8 mouse cellular contexts compared by ENCODE assay signal in the genomic region with DNA sequence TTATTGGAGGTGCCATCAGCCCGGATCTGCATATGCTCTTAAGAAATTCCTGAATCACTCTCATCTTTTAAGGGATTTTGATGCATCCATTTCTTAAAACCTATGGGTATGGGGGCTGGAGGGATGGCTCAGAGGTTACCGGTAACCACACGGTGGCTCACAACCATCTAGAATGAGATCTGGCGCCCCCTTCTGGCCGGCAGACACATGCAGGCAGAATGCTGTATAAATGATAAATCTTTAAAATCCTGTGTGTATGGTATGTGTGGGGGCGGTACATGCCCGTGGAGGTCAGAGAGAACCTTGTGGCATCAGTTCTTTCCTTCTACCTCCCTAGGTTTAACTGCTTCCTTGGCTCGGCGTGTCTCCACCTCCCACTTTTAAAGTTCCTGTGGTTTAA. TPM values are rescaled to one million over a fixed set of nuclear protein-coding genes. Genes with fewer than 3 reads are reported as not detected.
DNase-seq lines count a peak whose midpoint lies in the region; ATAC-seq and TF ChIP-seq lines count a peak whose summit lies in the region.

No protein-coding gene starts in this region.

- no peak for TF ChIP-seq POLR2A in heart, adult 2 months (IDR thresholded peaks at IDR 0.05; ENCODE audit: insufficient read depth, low read depth, low read length)
- no peak for TF ChIP-seq POLR2A in testis, adult 2 months (IDR thresholded peaks at IDR 0.05; ENCODE audit: control insufficient read depth, low read depth, low read length)

- H3K36me3 ChIP-seq in heart, adult 2 months (ENCODE audit: control insufficient read depth, insufficient read depth, low read length): no peaks in the 10 kb centered on the region
- H3K36me3 ChIP-seq in heart, embryonic 11.5 days (ENCODE audit: control insufficient read depth, insufficient read depth, low read length): no peaks in the 10 kb centered on the region
- no peaks in the 10 kb centered on the region for H3K36me3 ChIP-seq in forebrain, postnatal 0 days (ENCODE audit: insufficient read depth)
- no peaks in the 10 kb centered on the region; the same call in 1 of the 2 replicates for H3K36me3 ChIP-seq in testis, adult 2 months (ENCODE audit: control insufficient read depth, insufficient read depth, low read length)

- H3K9ac ChIP-seq in heart, adult 2 months (ENCODE audit: low read depth, low read length): no peak overlapping the region
- H3K9ac ChIP-seq in heart, embryonic 11.5 days (ENCODE audit: low read depth, low read length): no peak overlapping the region
- no peak overlapping the region for H3K9ac ChIP-seq in forebrain, postnatal 0 days

- no peaks in the 10 kb centered on the region for H3K27me3 ChIP-seq in heart, adult 2 months (ENCODE audit: control insufficient read depth, insufficient read depth, low read length)
- H3K27me3 ChIP-seq in heart, embryonic 11.5 days (ENCODE audit: control insufficient read depth, insufficient read depth, low read length): peaks cover 4% of the 10 kb centered on the region; the same call in 1 of the 2 replicates
- H3K27me3 ChIP-seq in forebrain, postnatal 0 days (ENCODE audit: insufficient read depth, low read length): no peaks in the 10 kb centered on the region
- H3K27me3 ChIP-seq in testis, adult 2 months (ENCODE audit: control insufficient read depth, insufficient read depth, low read length): no peaks in the 10 kb centered on the region

- H3K4me3 ChIP-seq in heart, adult 2 months: no peak overlapping the region
- H3K4me3 ChIP-seq in heart, embryonic 11.5 days (ENCODE audit: low read depth, low read length): no peak overlapping the region
- no peak overlapping the region for H3K4me3 ChIP-seq in forebrain, postnatal 0 days (ENCODE audit: low read depth, low read length)
- H3K4me3 ChIP-seq in testis, adult 2 months (ENCODE audit: control insufficient read depth, low read depth, low read length): peak overlapping the region; percentile 77

- no peak overlapping the region for H3K27ac ChIP-seq in heart, adult 2 months
- H3K27ac ChIP-seq in heart, embryonic 11.5 days (ENCODE audit: low read depth, low read length): no peak overlapping the region
- H3K27ac ChIP-seq in forebrain, postnatal 0 days (ENCODE audit: low read depth, low read length): no peak overlapping the region
- H3K27ac ChIP-seq in testis, adult 2 months (ENCODE audit: control insufficient read depth, insufficient read depth, low read depth, low read length): no peak overlapping the region

- peak; percentile 92 for TF ChIP-seq CTCF in heart, adult 2 months (IDR thresholded peaks at IDR 0.05)
- peak; percentile 78 for TF ChIP-seq CTCF in forebrain, postnatal 0 days (IDR thresholded peaks at IDR 0.05; ENCODE audit: low read depth)
- peak; percentile 80; the same call in 1 of the 2 replicates for TF ChIP-seq CTCF in testis, adult 2 months (IDR thresholded peaks at IDR 0.05; ENCODE audit: control insufficient read depth, insufficient read depth, insufficient replicate concordance, low read depth, low read length)

- no peaks in the 10 kb centered on the region for H3K9me3 ChIP-seq in heart, embryonic 11.5 days (replicated peaks; ENCODE audit: control insufficient read depth, low read length)
- no peaks in the 10 kb centered on the region for H3K9me3 ChIP-seq in forebrain, postnatal 0 days (ENCODE audit: low read length)

- no peak overlapping the region for H3K4me2 ChIP-seq in heart, embryonic 11.5 days
- H3K4me2 ChIP-seq in forebrain, postnatal 0 days (ENCODE audit: low read depth): no peak overlapping the region

- H3K79me2 ChIP-seq in heart, adult 2 months (replicated peaks; ENCODE audit: control insufficient read depth, insufficient read depth, low read length): no peaks in the 10 kb centered on the region

- H3K4me1 ChIP-seq in heart, adult 2 months (ENCODE audit: control insufficient read depth, insufficient read depth, low read length): no peaks in the 10 kb centered on the region
- H3K4me1 ChIP-seq in heart, embryonic 11.5 days (ENCODE audit: control insufficient read depth, insufficient read depth, low read length): no peaks in the 10 kb centered on the region; the same call in 1 of the 2 replicates
- no peaks in the 10 kb centered on the region for H3K4me1 ChIP-seq in forebrain, postnatal 0 days (ENCODE audit: insufficient read depth)
- peaks cover 2% of the 10 kb centered on the region for H3K4me1 ChIP-seq in testis, adult 2 months (ENCODE audit: control insufficient read depth, insufficient read depth, low read length)

- intact Hi-C loops in heart, adult 2 months (cut with DNase I): loop anchor here (5.0 kb wide), 1 partner anchor 87 kb away; no protein-coding TSS in a partner anchor

- no peak for TF ChIP-seq EP300 in heart, adult 2 months (IDR thresholded peaks at IDR 0.05; ENCODE audit: insufficient read depth, low read depth, low read length)

- peak; percentile 43 to 71 for DNase-seq in heart, adult 2 months
- peak; percentile 13 for DNase-seq in c-Kit-negative CD71-positive TER-119-positive erythroid progenitor cells, embryonic 14.5 days (ENCODE audit: low read depth, low spot score)
- DNase-seq in forebrain, postnatal 0 days: peak; percentile 68
- peak; percentile 80 to 86 for DNase-seq in left cerebral cortex, adult 18-20 months (ENCODE audit: low spot score in 2 of 2)
- DNase-seq in naive thymus-derived CD4-positive, alpha-beta T cell, adult 2 months (ENCODE audit: low read depth): peak; percentile 83

- WGBS in heart, adult 2 months: 14% methylated on average over 9 of the region's 9 CpGs
- WGBS in heart, embryonic 11.5 days (ENCODE audit: insufficient replicate concordance): 14% methylated on average over 9 of the region's 9 CpGs
- WGBS in forebrain, postnatal 0 days: 13% methylated on average over 9 of the region's 9 CpGs

- no peak for ATAC-seq in heart, embryonic 11.5 days (replicated peaks; ENCODE audit: insufficient number of reproducible peaks, low FRiP score, low TSS enrichment)
- ATAC-seq in CD4-positive, CD25-positive, alpha-beta regulatory T cell, adult 4 months: peak; percentile 49
- peak; percentile 61 for ATAC-seq in forebrain, postnatal 0 days

RNA-seq across cellular contexts. Expression of a gene that starts 2.4 kb away (rescaled TPM):
- total RNA-seq in heart, adult 2 months (2021): under 1 TPM; 0.11 to 0.16 TPM
- polyA plus RNA-seq in heart, adult 2 months (2012; rRNA removed): 0.15 and 0.37 TPM in 2 replicates
- 0.23 and 0.37 TPM in 2 replicates for polyA plus RNA-seq in heart, embryonic 11.5 days (2014; fragmentation: Nextera tagmentation; extraction: Ambion mirVana)
- not detected for polyA plus RNA-seq in CD4-positive, CD25-positive, alpha-beta regulatory T cell, adult 4 months (2017; shearing (Covaris generic))
- 6.1 and 8.2 TPM in 2 replicates for total RNA-seq in forebrain, postnatal 0 days (2014; rRNA removed)
- 5.6 and 10.5 TPM in 2 replicates for polyA plus RNA-seq in forebrain, postnatal 0 days (2015; fragmentation: Nextera tagmentation; extraction: Ambion mirVana)
- total RNA-seq in left cerebral cortex, adult 18-20 months (2021): 10 to 100 TPM in 1 of 2 experiments, 1 to 10 TPM in 1; 9.5 to 10.5 TPM
- 158 and 181 TPM in 2 replicates for polyA plus RNA-seq in testis, adult 2 months (2012; rRNA removed)

RNA-seq across cellular contexts. Expression of a gene that starts 17.6 kb away (rescaled TPM):
- 1 to 10 TPM; 5.1 to 5.8 TPM for total RNA-seq in heart, adult 2 months (2021)
- polyA plus RNA-seq in heart, adult 2 months (2012; rRNA removed): 3.2 and 4.8 TPM in 2 replicates
- polyA plus RNA-seq in heart, embryonic 11.5 days (2014; fragmentation: Nextera tagmentation; extraction: Ambion mirVana): 20.4 and 21.1 TPM in 2 replicates
- polyA plus RNA-seq in CD4-positive, CD25-positive, alpha-beta regulatory T cell, adult 4 months (2017; shearing (Covaris generic)): 1 to 10 TPM in 1 of 2 experiments, under 1 TPM in 1; 0.75 to 1.0 TPM
- 0.90 and 2.9 TPM in 2 replicates for total RNA-seq in forebrain, postnatal 0 days (2014; rRNA removed)
- 5.2 and 5.3 TPM in 2 replicates for polyA plus RNA-seq in forebrain, postnatal 0 days (2015; fragmentation: Nextera tagmentation; extraction: Ambion mirVana)
- 1 to 10 TPM; 1.9 to 2.6 TPM for total RNA-seq in left cerebral cortex, adult 18-20 months (2021)
- 1.0 and 1.4 TPM in 2 replicates for polyA plus RNA-seq in testis, adult 2 months (2012; rRNA removed)

RNA-seq across cellular contexts. Expression of a gene that starts 33.2 kb away (rescaled TPM):
- 1 to 10 TPM; 1.1 to 1.3 TPM for total RNA-seq in heart, adult 2 months (2021)
- 2.6 and 3.3 TPM in 2 replicates for polyA plus RNA-seq in heart, adult 2 months (2012; rRNA removed)
- polyA plus RNA-seq in heart, embryonic 11.5 days (2014; fragmentation: Nextera tagmentation; extraction: Ambion mirVana): 1.2 and 1.6 TPM in 2 replicates
- 1 to 10 TPM in 1 of 2 experiments, under 1 TPM in 1; 0.35 to 1.9 TPM for polyA plus RNA-seq in CD4-positive, CD25-positive, alpha-beta regulatory T cell, adult 4 months (2017; shearing (Covaris generic))
- 34.1 and 56.6 TPM in 2 replicates for total RNA-seq in forebrain, postnatal 0 days (2014; rRNA removed)
- polyA plus RNA-seq in forebrain, postnatal 0 days (2015; fragmentation: Nextera tagmentation; extraction: Ambion mirVana): 20.9 and 24.1 TPM in 2 replicates
- 10 to 100 TPM; 24.4 to 30.7 TPM for total RNA-seq in left cerebral cortex, adult 18-20 months (2021)
- polyA plus RNA-seq in testis, adult 2 months (2012; rRNA removed): 0.32 and 0.46 TPM in 2 replicates

RNA-seq across cellular contexts. Expression of a gene that starts 47.7 kb away (rescaled TPM):
- total RNA-seq in heart, adult 2 months (2021): 10 to 100 TPM; 47.9 to 55.4 TPM
- polyA plus RNA-seq in heart, adult 2 months (2012; rRNA removed): 18.9 and 30.7 TPM in 2 replicates
- polyA plus RNA-seq in heart, embryonic 11.5 days (2014; fragmentation: Nextera tagmentation; extraction: Ambion mirVana): 11.2 and 19.6 TPM in 2 replicates
- polyA plus RNA-seq in CD4-positive, CD25-positive, alpha-beta regulatory T cell, adult 4 months (2017; shearing (Covaris generic)): 10 to 100 TPM; 29.4 to 29.8 TPM
- total RNA-seq in forebrain, postnatal 0 days (2014; rRNA removed): 54.9 and 70.6 TPM in 2 replicates
- polyA plus RNA-seq in forebrain, postnatal 0 days (2015; fragmentation: Nextera tagmentation; extraction: Ambion mirVana): 11.9 and 13.8 TPM in 2 replicates
- total RNA-seq in left cerebral cortex, adult 18-20 months (2021): 10 to 100 TPM; 86.9 to 90.6 TPM
- 15.1 and 16.9 TPM in 2 replicates for polyA plus RNA-seq in testis, adult 2 months (2012; rRNA removed)

RNA-seq across cellular contexts. Expression of a gene that starts 52.6 kb away (rescaled TPM):
- total RNA-seq in heart, adult 2 months (2021): 10 to 100 TPM; 18.9 to 20.0 TPM
- 30.6 and 41.0 TPM in 2 replicates for polyA plus RNA-seq in heart, adult 2 months (2012; rRNA removed)
- polyA plus RNA-seq in heart, embryonic 11.5 days (2014; fragmentation: Nextera tagmentation; extraction: Ambion mirVana): 22.8 and 30.7 TPM in 2 replicates
- 10 to 100 TPM; 33.0 to 35.3 TPM for polyA plus RNA-seq in CD4-positive, CD25-positive, alpha-beta regulatory T cell, adult 4 months (2017; shearing (Covaris generic))
- 99.6 and 116 TPM in 2 replicates for total RNA-seq in forebrain, postnatal 0 days (2014; rRNA removed)
- polyA plus RNA-seq in forebrain, postnatal 0 days (2015; fragmentation: Nextera tagmentation; extraction: Ambion mirVana): 62.5 and 104 TPM in 2 replicates
- total RNA-seq in left cerebral cortex, adult 18-20 months (2021): 100 to 1,000 TPM; 724 to 773 TPM
- polyA plus RNA-seq in testis, adult 2 months (2012; rRNA removed): 60.1 and 80.4 TPM in 2 replicates

Comparison
In these comparisons a context has a peak if more than half of its experiments do, and no peak if none do; other contexts are left out.
1. DNase-seq: peak in every context shown above with its lines; median percentile 83 in left cerebral cortex, adult 18-20 months; 83 in naive thymus-derived CD4-positive, alpha-beta T cell, adult 2 months; 68 in forebrain, postnatal 0 days; 57 in heart, adult 2 months; 13 in c-Kit-negative CD71-positive TER-119-positive erythroid progenitor cells, embryonic 14.5 days.
2. RNA of a gene that starts 2.4 kb away (polyA plus RNA-seq): 158 to 181 TPM in testis, adult 2 months; 5.6 to 10.5 TPM in forebrain, postnatal 0 days, 0.23 to 0.37 TPM in heart, embryonic 11.5 days, 0.15 to 0.37 TPM in heart, adult 2 months and not detected in CD4-positive, CD25-positive, alpha-beta regulatory T cell, adult 4 months; every median in the first group is over 10 times any median in the second.
3. Peak in every context shown above with its lines, with median percentiles within 50 percentile points of each other: CTCF ChIP-seq.